Mouse (Mus musculus) hindbrain, embryonic 12.5 days (tissue): ENCODE results near the gene Isoc2a. TPM values are rescaled to one million over a fixed set of nuclear protein-coding genes. Genes with fewer than 3 reads are reported as not detected.

ENCODE experiments used
- ATAC-seq: fragments of 200-750 bp; cut with Nextera tagmentation; 2 replicates; pipeline ENCODE4 v1.8.0; 2017; ENCODE audit warnings: moderate TSS enrichment; ENCODE audit not compliant: low FRiP score
- H3K27ac ChIP-seq: fragments of 300-500 bp; sonication (generic); 2 replicates; pipeline ENCODE4 v1.5.1; 2016; ENCODE audit warnings: mild to moderate bottlenecking
- H3K27me3 ChIP-seq: fragments of 300-500 bp; sonication (generic); 2 replicates; pipeline ENCODE4 v1.6.1; 2016; ENCODE audit warnings: mild to moderate bottlenecking
- H3K36me3 ChIP-seq: fragments of 300-500 bp; sonication (generic); 2 replicates; pipeline ENCODE4 v1.6.1; 2016; ENCODE audit warnings: mild to moderate bottlenecking
- H3K4me1 ChIP-seq: fragments of 300-500 bp; sonication (generic); 2 replicates; pipeline ENCODE4 v1.6.1; 2016
- H3K4me2 ChIP-seq: fragments of 300-500 bp; sonication (generic); replicated peaks from 2 replicates; pipeline ENCODE4 v1.6.1; 2016; ENCODE audit warnings: mild to moderate bottlenecking
- H3K4me3 ChIP-seq: fragments of 300-500 bp; sonication (generic); 2 replicates; pipeline ENCODE4 v1.5.1; 2016; ENCODE audit warnings: mild to moderate bottlenecking
- H3K9ac ChIP-seq: fragments of 300-500 bp; sonication (generic); 2 replicates; pipeline ENCODE4 v1.6.1; 2016; ENCODE audit warnings: mild to moderate bottlenecking, moderate library complexity
- H3K9me3 ChIP-seq: fragments of 300-500 bp; sonication (generic); replicated peaks from 2 replicates; pipeline ENCODE4 v1.6.1; 2016; ENCODE audit warnings: mild to moderate bottlenecking
- WGBS: fragments of 180-500 bp; shearing (Covaris S2); methylation state at CpG from one replicate; pipeline ENCODE4 v1.1.7; 2016; 5-methylcytosine and 5-hydroxymethylcytosine counted together
- polyA plus RNA-seq: library from polyadenylated mRNA; unstranded; fragments of >200 nt; fragmentation: Nextera tagmentation; extraction: Ambion mirVana; gene quantifications from 2 replicates; pipeline ENCODE4 v1.2.1, GENCODE M21; 2016

Isoc2a gene
- polyA plus RNA-seq, 1 experiment from 2014 or later, result 0.88 TPM

DNA sequence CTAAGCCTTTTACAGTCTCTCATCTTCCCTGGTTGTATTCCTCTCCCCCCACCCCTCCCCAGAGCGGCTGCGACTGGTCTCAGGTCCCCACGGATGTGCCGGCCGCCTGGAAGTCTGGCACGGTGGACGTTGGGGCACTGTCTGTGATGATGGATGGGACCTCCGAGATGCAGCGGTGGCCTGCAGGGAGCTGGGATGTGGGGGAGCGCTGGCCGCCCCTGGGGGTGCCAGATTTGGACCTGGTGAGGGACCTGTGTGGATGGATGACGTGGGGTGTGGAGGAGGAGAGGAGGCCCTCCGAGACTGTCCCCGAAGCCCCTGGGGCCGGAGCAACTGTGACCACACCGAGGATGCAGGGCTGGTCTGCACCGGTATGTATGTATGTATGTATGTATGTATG, 51.4 kb downstream of the Isoc2a start:
- no peak overlapping the region for H3K4me3 ChIP-seq
- no peak overlapping the region for H3K9ac ChIP-seq
- no peak for ATAC-seq
- H3K9me3 ChIP-seq, result no peaks in the 10 kb centered on the region
- H3K27ac ChIP-seq, result no peak overlapping the region
- H3K27me3 ChIP-seq, result no peaks in the 10 kb centered on the region
- peaks cover 51% of the 10 kb centered on the region for H3K4me1 ChIP-seq
- H3K4me2 ChIP-seq, result no peak overlapping the region
- no peaks in the 10 kb centered on the region for H3K36me3 ChIP-seq
- 66% methylated on average over 17 of the region's 17 CpGs for WGBS

DNA sequence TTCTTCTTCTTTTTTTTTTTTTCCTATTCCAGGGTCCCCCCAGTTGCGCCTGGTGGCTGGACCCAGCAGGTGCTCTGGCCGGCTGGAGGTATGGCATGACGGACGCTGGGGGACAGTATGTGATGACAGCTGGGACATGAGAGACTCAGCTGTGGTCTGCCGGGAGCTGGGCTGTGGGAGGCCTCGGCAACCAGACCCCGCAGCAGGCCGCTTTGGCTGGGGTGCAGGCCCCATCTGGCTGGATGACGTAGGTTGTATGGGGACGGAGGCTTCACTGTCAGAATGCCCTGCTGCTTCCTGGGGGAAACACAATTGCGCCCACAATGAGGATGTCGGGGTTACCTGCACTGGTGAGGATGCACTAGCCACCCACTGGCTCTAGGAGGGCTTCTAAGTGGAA, 56.1 kb downstream of the Isoc2a start:
- no peak for ATAC-seq
- Histone ChIP-seq H3K4me1 (0 out of 2 replicates have a peak, but pooled peaks cover 5% of the 10 kb centered on the region), H3K9me3 (0 out of 2 replicates have a peak, but pooled peaks cover 5% of the 10 kb centered on the region), H3K4me3 (no peak overlapping the region), H3K4me2 (no peak overlapping the region), H3K36me3 (no peaks in the 10 kb centered on the region), H3K27ac (no peak overlapping the region), H3K9ac (no peak overlapping the region), H3K27me3 (no peaks in the 10 kb centered on the region)
- 62% methylated on average over 12 of the region's 12 CpGs for WGBS

DNA sequence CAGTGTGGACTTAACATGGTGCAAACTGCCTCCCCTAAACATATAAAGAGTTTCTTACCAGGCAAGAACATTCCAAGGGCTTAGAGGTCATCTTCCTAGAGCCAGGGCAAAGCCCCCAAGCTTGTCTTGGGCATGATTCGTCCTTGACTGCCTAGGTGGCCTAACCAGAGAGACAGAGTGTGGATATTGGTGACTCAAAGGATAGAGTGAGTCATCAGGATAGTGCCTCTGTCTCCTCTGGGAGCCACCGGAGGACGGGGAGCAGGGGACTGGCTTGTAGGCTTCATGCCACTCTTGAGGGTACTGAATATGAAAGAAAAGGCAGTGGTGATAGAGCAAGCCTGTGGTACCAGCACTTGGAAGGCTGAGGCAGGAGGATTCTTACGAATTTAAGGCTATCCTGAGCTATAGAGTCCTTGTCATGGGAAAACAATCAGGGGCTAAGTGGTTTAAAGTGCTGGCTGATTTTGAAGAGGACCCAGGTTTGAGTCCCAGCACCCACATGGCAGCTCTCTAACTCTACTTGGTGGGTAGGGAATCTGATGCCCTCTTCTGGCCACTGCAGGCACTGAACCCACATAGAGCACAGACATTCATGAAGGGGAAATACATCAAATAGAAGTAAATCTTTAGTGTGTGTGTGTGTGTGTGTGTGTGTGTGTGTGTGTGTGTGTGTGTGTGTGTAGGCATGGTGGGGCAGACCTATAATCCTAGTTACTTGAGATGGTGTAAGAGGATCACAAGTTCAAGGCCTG, 57.4 kb downstream of the Isoc2a start:
- Histone ChIP-seq H3K4me2 (no peak overlapping the region), H3K9ac (no peak overlapping the region), H3K36me3 (no peaks in the 10 kb centered on the region), H3K4me1 (0 out of 2 replicates have a peak, but pooled peaks cover 2% of the 10 kb centered on the region), H3K27me3 (no peaks in the 10 kb centered on the region), H3K9me3 (0 out of 2 replicates have a peak, but pooled peaks cover 5% of the 10 kb centered on the region), H3K27ac (no peak overlapping the region), H3K4me3 (no peak overlapping the region)
- WGBS, result 86% methylated on average over 4 of the region's 4 CpGs
- no peak for ATAC-seq

DNA sequence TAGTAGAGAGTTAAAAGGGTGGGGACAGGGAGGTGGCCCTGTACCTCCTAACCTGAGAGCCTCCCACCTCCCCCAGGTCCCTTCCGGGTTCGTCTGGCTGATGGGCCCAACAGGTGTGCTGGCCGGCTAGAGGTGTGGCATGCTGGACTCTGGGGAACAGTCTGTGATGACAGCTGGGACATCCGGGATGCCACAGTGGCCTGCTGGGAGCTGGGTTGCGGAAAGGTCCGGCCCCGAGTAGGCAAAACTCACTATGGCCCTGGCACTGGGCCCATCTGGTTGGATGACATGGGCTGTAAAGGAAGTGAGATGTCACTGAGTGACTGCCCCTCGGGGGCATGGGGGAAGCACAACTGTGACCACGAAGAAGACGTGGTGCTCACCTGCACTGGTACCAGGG, 59.9 kb downstream of the Isoc2a start:
- 0 out of 2 replicates have a peak, but pooled peaks cover 5% of the 10 kb centered on the region for H3K9me3 ChIP-seq
- 0 out of 2 replicates have a peak, but pooled peaks cover 2% of the 10 kb centered on the region for H3K4me1 ChIP-seq
- H3K4me2 ChIP-seq, result no peak overlapping the region
- WGBS, result 75% methylated on average over 10 of the region's 10 CpGs
- no peaks in the 10 kb centered on the region for H3K27me3 ChIP-seq
- H3K4me3 ChIP-seq, result no peak overlapping the region
- H3K36me3 ChIP-seq, result no peaks in the 10 kb centered on the region
- H3K27ac ChIP-seq, result no peak overlapping the region
- H3K9ac ChIP-seq, result no peak overlapping the region
- ATAC-seq, result no peak

DNA sequence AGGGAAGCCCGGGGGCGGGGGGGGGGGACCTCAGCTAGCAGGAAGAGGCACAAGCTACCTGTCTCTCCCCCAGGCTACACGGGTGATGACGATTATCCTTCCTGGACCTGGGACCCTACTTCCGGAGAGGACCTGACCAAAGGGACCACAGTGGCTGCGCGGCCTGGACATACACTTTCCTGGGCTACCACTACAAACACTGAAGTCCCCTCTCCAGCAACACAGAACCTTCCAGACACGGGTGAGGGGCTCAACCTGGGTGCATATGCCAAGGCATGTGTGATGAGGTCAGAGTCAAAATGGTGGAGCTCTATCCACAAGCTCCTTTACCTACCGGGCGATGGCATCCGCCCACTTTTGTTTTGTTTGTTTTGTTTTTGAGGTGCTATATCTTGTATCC, 60.4 kb downstream of the Isoc2a start:
- Histone ChIP-seq H3K27ac (no peak overlapping the region), H3K4me3 (no peak overlapping the region), H3K36me3 (no peaks in the 10 kb centered on the region), H3K9me3 (0 out of 2 replicates have a peak, but pooled peaks cover 5% of the 10 kb centered on the region), H3K9ac (no peak overlapping the region), H3K4me2 (no peak overlapping the region), H3K4me1 (0 out of 2 replicates have a peak, but pooled peaks cover 2% of the 10 kb centered on the region), H3K27me3 (no peaks in the 10 kb centered on the region)
- 81% methylated on average over 11 of the region's 11 CpGs for WGBS
- ATAC-seq, result no peak

DNA sequence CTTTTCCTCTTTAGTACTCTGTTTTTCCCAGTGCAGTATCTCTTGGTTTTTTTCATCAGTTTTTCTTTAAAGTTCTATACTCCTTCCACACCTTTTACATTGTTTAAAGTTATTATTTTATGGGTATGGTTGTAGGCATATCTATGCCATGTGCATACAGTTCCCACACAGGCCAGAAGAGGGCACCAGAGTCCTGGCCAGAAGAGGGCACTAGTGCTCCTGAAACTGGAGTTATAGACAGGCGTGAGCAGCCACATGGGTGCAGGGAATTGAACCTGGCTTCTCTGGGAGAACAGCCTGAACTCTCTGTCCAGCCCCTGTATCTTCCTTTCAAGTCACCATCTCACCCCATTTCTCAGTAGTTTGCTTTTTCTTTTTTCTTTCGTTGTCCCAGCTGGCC, 61.5 kb downstream of the Isoc2a start:
- Histone ChIP-seq H3K9ac (no peak overlapping the region), H3K4me2 (no peak overlapping the region), H3K9me3 (0 out of 2 replicates have a peak, but pooled peaks cover 5% of the 10 kb centered on the region), H3K4me1 (peaks cover under 1% of the 10 kb centered on the region; the same call in 1 of the 2 replicates), H3K4me3 (no peak overlapping the region), H3K36me3 (no peaks in the 10 kb centered on the region), H3K27me3 (no peaks in the 10 kb centered on the region), H3K27ac (no peak overlapping the region)
- WGBS, result 41% methylated on average over 2 of the region's 2 CpGs
- no peak for ATAC-seq

DNA sequence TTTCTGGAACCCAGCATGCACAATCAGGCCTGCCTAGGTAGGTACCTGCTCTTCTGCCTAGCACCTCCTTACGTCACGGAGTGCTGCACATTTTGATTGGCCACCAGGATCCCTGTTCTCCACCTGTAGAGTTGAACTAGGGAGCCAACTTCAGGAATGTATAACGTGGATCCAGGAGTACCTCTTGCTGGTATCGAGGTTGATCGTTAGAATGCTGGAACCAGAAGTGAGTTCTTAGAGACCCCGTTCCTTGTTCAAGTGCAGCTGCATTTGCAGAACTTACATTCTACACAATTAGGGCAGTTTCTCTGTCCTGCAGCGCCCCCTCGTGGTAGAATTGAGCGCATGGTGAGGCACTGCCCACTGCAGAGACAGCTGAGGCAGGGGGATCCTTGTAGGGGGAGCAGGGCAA, 63.1 kb downstream of the Isoc2a start:
- no peaks in the 10 kb centered on the region for H3K36me3 ChIP-seq
- no peak overlapping the region for H3K4me3 ChIP-seq
- no peak overlapping the region for H3K27ac ChIP-seq
- peaks cover 3% of the 10 kb centered on the region; the same call in 1 of the 2 replicates for H3K4me1 ChIP-seq
- no peaks in the 10 kb centered on the region for H3K27me3 ChIP-seq
- H3K9me3 ChIP-seq, result no peaks in the 10 kb centered on the region
- no peak overlapping the region for H3K4me2 ChIP-seq
- ATAC-seq, result 0 out of 2 replicates have a peak, but pooled peaks have one; percentile 21
- H3K9ac ChIP-seq, result no peak overlapping the region
- WGBS, result 26% methylated on average over 9 of the region's 9 CpGs

DNA sequence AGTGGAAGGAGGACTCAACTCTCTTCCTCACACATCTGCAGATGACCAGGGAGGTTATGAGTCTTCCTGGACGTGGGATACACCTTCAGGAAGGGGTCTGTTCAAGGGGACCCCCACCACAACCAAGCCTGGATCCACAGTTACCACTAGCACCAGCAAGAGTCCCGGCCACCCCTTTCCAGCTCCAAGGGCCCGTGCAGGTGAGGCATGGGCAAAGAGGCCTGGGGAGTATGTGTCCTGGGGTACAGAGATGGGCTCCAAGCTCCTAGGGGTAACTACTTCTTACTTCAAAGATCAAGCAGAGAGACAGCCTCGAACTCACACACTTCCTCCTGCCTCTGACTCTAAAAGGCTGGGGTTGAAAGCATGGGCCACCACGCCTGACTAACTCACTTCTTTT, 65.7 kb downstream of the Isoc2a start:
- 50% methylated on average over 5 of the region's 5 CpGs for WGBS
- Histone ChIP-seq H3K36me3 (no peaks in the 10 kb centered on the region), H3K4me1 (peaks cover 3% of the 10 kb centered on the region; the same call in 1 of the 2 replicates), H3K27me3 (no peaks in the 10 kb centered on the region), H3K4me2 (no peak overlapping the region), H3K4me3 (no peak overlapping the region), H3K9ac (no peak overlapping the region), H3K27ac (no peak overlapping the region), H3K9me3 (no peaks in the 10 kb centered on the region)
- no peak for ATAC-seq

DNA sequence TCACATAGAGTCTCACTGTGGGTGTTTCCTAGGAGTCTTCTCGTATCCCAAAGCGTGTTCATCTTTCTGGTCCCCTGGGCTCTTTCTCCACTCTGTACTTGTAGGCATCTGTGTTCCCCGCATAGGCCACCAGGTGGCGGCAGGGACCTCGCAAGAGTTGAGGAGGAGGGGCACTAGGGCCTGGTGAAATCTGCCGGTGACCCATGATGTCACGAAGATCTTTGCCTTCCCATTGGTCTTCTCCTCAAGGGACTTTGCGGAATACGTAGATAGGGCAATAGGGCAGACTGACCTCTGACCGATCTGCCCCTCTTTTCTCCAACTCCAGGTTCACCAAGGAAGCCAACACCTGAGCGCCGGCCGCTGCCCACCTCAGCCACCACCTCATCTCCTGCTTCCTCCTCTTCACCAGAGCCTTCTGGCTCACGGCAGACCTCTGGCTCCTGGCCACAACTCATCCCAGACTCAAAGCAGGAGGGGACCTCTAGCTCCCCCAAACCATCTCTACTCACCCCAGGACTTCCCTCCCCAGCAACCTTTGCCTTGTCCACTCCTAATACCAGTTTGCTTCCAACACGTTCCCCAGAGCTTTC, 66.4 kb downstream of the Isoc2a start:
- Histone ChIP-seq H3K27me3 (no peaks in the 10 kb centered on the region), H3K27ac (no peak overlapping the region), H3K4me2 (peak overlapping the region; percentile 40), H3K4me1 (peaks cover 3% of the 10 kb centered on the region; the same call in 1 of the 2 replicates), H3K9me3 (no peaks in the 10 kb centered on the region), H3K4me3 (peak overlapping the region; percentile 15; the same call in 1 of the 2 replicates), H3K36me3 (no peaks in the 10 kb centered on the region), H3K9ac (no peak overlapping the region)
- WGBS, result 20% methylated on average over 15 of the region's 15 CpGs
- peak; percentile 63 for ATAC-seq

Other genes starting within 250 kb of the Isoc2a start
- 3.2 and 3.5 TPM in 2 replicates for gene Tmem86b, start 245.7 kb upstream of the Isoc2a start, polyA plus RNA-seq
- gene Ppp6r1, start 218.1 kb upstream of the Isoc2a start, polyA plus RNA-seq, result 15.0 and 17.1 TPM in 2 replicates
- gene Hspbp1, start 192.1 kb upstream of the Isoc2a start, polyA plus RNA-seq, result 108 and 110 TPM in 2 replicates
- 5.8 and 5.9 TPM in 2 replicates for gene Brsk1, start 186.5 kb upstream of the Isoc2a start, polyA plus RNA-seq
- gene Tmem150b, start 151.9 kb upstream of the Isoc2a start, polyA plus RNA-seq, result 0.26 and 0.48 TPM in 2 replicates
- gene Kmt5c, start 137.0 kb upstream of the Isoc2a start, polyA plus RNA-seq, result 87.5 and 91.5 TPM in 2 replicates
- gene Cox6b2, start 124.1 kb upstream of the Isoc2a start, polyA plus RNA-seq, result 37.6 and 39.8 TPM in 2 replicates
- not detected in 2 replicates for gene Fam71e2, start 105.9 kb upstream of the Isoc2a start, polyA plus RNA-seq
- gene Il11, start 94.3 kb upstream of the Isoc2a start, polyA plus RNA-seq, result 0.34 TPM in 1 of 2 replicates, not detected in the other
- not detected in 2 replicates for gene Tmem190, start 94.2 kb upstream of the Isoc2a start, polyA plus RNA-seq
- 2.9 and 4.0 TPM in 2 replicates for gene Tmem238, start 87.5 kb upstream of the Isoc2a start, polyA plus RNA-seq
- 290 and 306 TPM in 2 replicates for gene Rpl28, start 84.3 kb upstream of the Isoc2a start, polyA plus RNA-seq
- 331 and 348 TPM in 2 replicates for gene Ube2s, start 64.6 kb upstream of the Isoc2a start, polyA plus RNA-seq
- 5.3 and 6.7 TPM in 2 replicates for gene Shisa7, start 32.5 kb upstream of the Isoc2a start, polyA plus RNA-seq
- gene Isoc2b, start 6.9 kb upstream of the Isoc2a start, polyA plus RNA-seq, result 5.1 and 7.0 TPM in 2 replicates
- gene Gm36210, start 29.4 kb downstream of the Isoc2a start, polyA plus RNA-seq, result not detected in 2 replicates
- 4.3 and 4.8 TPM in 2 replicates for gene Zfp628, start 38.1 kb downstream of the Isoc2a start, polyA plus RNA-seq
- 12.3 and 14.3 TPM in 2 replicates for gene Nat14, start 44.9 kb downstream of the Isoc2a start, polyA plus RNA-seq
- gene Ssc5d, start 48.6 kb downstream of the Isoc2a start, polyA plus RNA-seq, result 1.6 and 2.2 TPM in 2 replicates
- not detected in 2 replicates for gene Sbk2, start 87.3 kb downstream of the Isoc2a start, polyA plus RNA-seq
- gene Sbk3, start 94.0 kb downstream of the Isoc2a start, polyA plus RNA-seq, result 0.19 and 0.23 TPM in 2 replicates
- 57.8 and 61.4 TPM in 2 replicates for gene Zfp579, start 119.0 kb downstream of the Isoc2a start, polyA plus RNA-seq
- gene Zfp524, start 137.3 kb downstream of the Isoc2a start, polyA plus RNA-seq, result 8.5 and 9.1 TPM in 2 replicates
- gene Fiz1, start 137.5 kb downstream of the Isoc2a start, polyA plus RNA-seq, result 59.6 and 60.1 TPM in 2 replicates
- 0.32 TPM in 1 of 2 replicates, not detected in the other for gene Gm44973, start 138.3 kb downstream of the Isoc2a start, polyA plus RNA-seq
- gene Zfp865, start 143.2 kb downstream of the Isoc2a start, polyA plus RNA-seq, result 9.0 and 9.3 TPM in 2 replicates
- gene Ccdc106, start 143.4 kb downstream of the Isoc2a start, polyA plus RNA-seq, result 17.4 and 19.9 TPM in 2 replicates
- gene 4632433K11Rik, start 157.0 kb downstream of the Isoc2a start, polyA plus RNA-seq, result 0.44 TPM in 1 of 2 replicates, not detected in the other
- 6.1 and 6.9 TPM in 2 replicates for gene Zfp784, start 161.3 kb downstream of the Isoc2a start, polyA plus RNA-seq
- 45.4 and 51.8 TPM in 2 replicates for gene Zfp580, start 174.4 kb downstream of the Isoc2a start, polyA plus RNA-seq
- 136 and 138 TPM in 2 replicates for gene U2af2, start 185.0 kb downstream of the Isoc2a start, polyA plus RNA-seq
- 74.5 and 79.6 TPM in 2 replicates for gene Epn1, start 203.1 kb downstream of the Isoc2a start, polyA plus RNA-seq
- gene Rfpl4, start 239.8 kb downstream of the Isoc2a start, polyA plus RNA-seq, result not detected in 2 replicates
- gene Rasl2-9, start 248.8 kb downstream of the Isoc2a start, polyA plus RNA-seq, result 0.31 and 0.41 TPM in 2 replicates